Mouse (Mus musculus) forebrain, postnatal 0 days (tissue): ENCODE results near the gene Cbln3. TPM values are rescaled to one million over a fixed set of nuclear protein-coding genes. Genes with fewer than 3 reads are reported as not detected.

Experiments
- ATAC-seq: fragments of 200-750 bp; cut with Nextera tagmentation; 2 replicates; pipeline ENCODE4 v1.8.0; 2017; ENCODE audit warnings: mild to moderate bottlenecking, moderate library complexity
- DNase-seq: peaks from one replicate; pipeline ENCODE4 v3.0.0-alpha.2; 2015
- H3K27ac ChIP-seq: fragments of 300-500 bp; sonication (generic); 2 replicates; pipeline ENCODE4 v1.5.1; 2014; ENCODE audit warnings: low read depth, mild to moderate bottlenecking, antibody characterized with exemption, low read length, moderate library complexity, mixed read lengths
- H3K27me3 ChIP-seq: fragments of 300-500 bp; sonication (generic); 2 replicates; pipeline ENCODE4 v1.6.1; 2014; ENCODE audit warnings: mild to moderate bottlenecking, low read length, mixed read lengths; ENCODE audit not compliant: insufficient read depth
- H3K36me3 ChIP-seq: fragments of 300-500 bp; sonication (generic); 2 replicates; pipeline ENCODE4 v1.6.1; 2014; ENCODE audit warnings: mild to moderate bottlenecking, moderate library complexity; ENCODE audit not compliant: insufficient read depth
- H3K4me1 ChIP-seq: fragments of 300-500 bp; sonication (generic); 2 replicates; pipeline ENCODE4 v1.6.1; 2014; ENCODE audit warnings: antibody characterized with exemption; ENCODE audit not compliant: insufficient read depth
- H3K4me2 ChIP-seq: fragments of 300-500 bp; sonication (generic); 2 replicates; pipeline ENCODE4 v1.6.1; 2014; ENCODE audit warnings: low read depth, mild to moderate bottlenecking, moderate library complexity
- H3K4me3 ChIP-seq: fragments of 300-500 bp; sonication (generic); 2 replicates; pipeline ENCODE4 v1.5.1; 2014; ENCODE audit warnings: low read depth, low read length, mixed read lengths
- H3K9ac ChIP-seq: fragments of 300-500 bp; sonication (generic); 2 replicates; pipeline ENCODE4 v1.6.1; 2014; ENCODE audit warnings: mild to moderate bottlenecking
- H3K9me3 ChIP-seq: fragments of 300-500 bp; sonication (generic); 2 replicates; pipeline ENCODE4 v1.6.1; 2016; ENCODE audit warnings: low read length
- CTCF ChIP-seq: sonication (generic); IDR thresholded peaks from 2 replicates; pipeline ENCODE4 v1.5.1; 2016; ENCODE audit warnings: antibody characterized with exemption, control low read depth, low read depth
- WGBS: fragments of 180-500 bp; shearing (Covaris S2); extraction: QIAGEN DNeasy Blood & Tissue Kit; methylation state at CpG from one replicate; pipeline ENCODE4 v1.1.7; 2014; 5-methylcytosine and 5-hydroxymethylcytosine counted together
- polyA plus RNA-seq: library from polyadenylated mRNA; unstranded; fragments of >200 nt; fragmentation: Nextera tagmentation; extraction: Ambion mirVana; gene quantifications from 2 replicates; pipeline ENCODE4 v1.2.1, GENCODE M21; 2015
- total RNA-seq: library from RNA; depleted of rRNA; stranded (reverse); fragments of >200 nt; gene quantifications from 2 replicates; pipeline ENCODE4 v1.2.3, GENCODE M21; 2014

Cbln3 gene
- total and polyA plus RNA-seq, 2 experiments from 2014 or later, result 0.29 to 0.33 TPM

- peak overlapping the region; percentile 82 for H3K4me2 ChIP-seq
- peak; percentile 72 for ATAC-seq
- DNase-seq, result peak; percentile 67
- no peak for TF ChIP-seq CTCF
- H3K27me3 ChIP-seq, result no peaks in the 10 kb centered on the region
- no peaks in the 10 kb centered on the region for H3K9me3 ChIP-seq
- H3K36me3 ChIP-seq, result no peaks in the 10 kb centered on the region
- H3K4me1 ChIP-seq, result peaks cover 15% of the 10 kb centered on the region
- peak overlapping the region; percentile 84 for H3K27ac ChIP-seq
- 0 out of 2 replicates have a peak overlapping the region, but pooled peaks have one; percentile 83 for H3K9ac ChIP-seq
- WGBS, result 7% methylated on average over 11 of the region's 11 CpGs
- H3K4me3 ChIP-seq, result no peak overlapping the region
Observed at GRCm38 (mm10) chr14:55852646-55853551, 31.3 kb downstream of the Cbln3 start.

GRCm38 (mm10) chr14:55850885-55851284, 33.3 kb downstream of the Cbln3 start:
- no peak overlapping the region for H3K4me2 ChIP-seq
- ATAC-seq, result no peak
- H3K9ac ChIP-seq, result no peak overlapping the region
- H3K4me1 ChIP-seq, result peaks cover 4% of the 10 kb centered on the region; the same call in 1 of the 2 replicates
- WGBS, result 72% methylated on average over 6 of the region's 6 CpGs
- H3K36me3 ChIP-seq, result no peaks in the 10 kb centered on the region
- H3K9me3 ChIP-seq, result no peaks in the 10 kb centered on the region
- H3K27ac ChIP-seq, result no peak overlapping the region
- no peak overlapping the region for H3K4me3 ChIP-seq
- DNase-seq, result no peak
- no peaks in the 10 kb centered on the region for H3K27me3 ChIP-seq
- no peak for TF ChIP-seq CTCF

GRCm38 (mm10) chr14:55845506-55846294, 38.5 kb downstream of the Cbln3 start:
- DNase-seq (no peak), ATAC-seq (no peak)
- H3K4me2 ChIP-seq, result no peak overlapping the region
- H3K27ac ChIP-seq, result no peak overlapping the region
- no peaks in the 10 kb centered on the region for H3K4me1 ChIP-seq
- no peak overlapping the region for H3K9ac ChIP-seq
- H3K36me3 ChIP-seq, result no peaks in the 10 kb centered on the region
- no peaks in the 10 kb centered on the region for H3K27me3 ChIP-seq
- no peaks in the 10 kb centered on the region for H3K9me3 ChIP-seq
- 88% methylated on average over 9 of the region's 9 CpGs for WGBS
- no peak overlapping the region for H3K4me3 ChIP-seq
- no peak for TF ChIP-seq CTCF

GRCm38 (mm10) chr14:55842794-55843193, 41.4 kb downstream of the Cbln3 start:
- no peak overlapping the region for H3K27ac ChIP-seq
- H3K9me3 ChIP-seq, result no peaks in the 10 kb centered on the region
- no peaks in the 10 kb centered on the region for H3K27me3 ChIP-seq
- no peak overlapping the region for H3K9ac ChIP-seq
- 76% methylated on average over 4 of the region's 4 CpGs for WGBS
- H3K4me3 ChIP-seq, result no peak overlapping the region
- H3K4me2 ChIP-seq, result no peak overlapping the region
- 0 out of 2 replicates have a peak, but pooled peaks have one; percentile 12 for TF ChIP-seq CTCF
- ATAC-seq (no peak), DNase-seq (no peak)
- no peaks in the 10 kb centered on the region for H3K36me3 ChIP-seq
- H3K4me1 ChIP-seq, result no peaks in the 10 kb centered on the region

- Histone ChIP-seq H3K27ac (no peak overlapping the region), H3K4me3 (no peak overlapping the region), H3K36me3 (no peaks in the 10 kb centered on the region), H3K27me3 (no peaks in the 10 kb centered on the region), H3K4me2 (no peak overlapping the region), H3K9me3 (no peaks in the 10 kb centered on the region), H3K9ac (no peak overlapping the region), H3K4me1 (no peaks in the 10 kb centered on the region)
- TF ChIP-seq CTCF, result no peak
- no peak for DNase-seq
- ATAC-seq, result no peak
- WGBS, result 61% methylated on average over 4 of the region's 4 CpGs
Observed at GRCm38 (mm10) chr14:55840853-55841366, 43.3 kb downstream of the Cbln3 start.

- DNase-seq (no peak), ATAC-seq (no peak)
- H3K4me1 ChIP-seq, result no peaks in the 10 kb centered on the region
- H3K27me3 ChIP-seq, result no peaks in the 10 kb centered on the region
- H3K9ac ChIP-seq, result no peak overlapping the region
- no peak overlapping the region for H3K4me2 ChIP-seq
- H3K9me3 ChIP-seq, result no peaks in the 10 kb centered on the region
- WGBS, result 92% methylated on average over 4 of the region's 4 CpGs
- no peak overlapping the region for H3K27ac ChIP-seq
- H3K4me3 ChIP-seq, result no peak overlapping the region
- no peaks in the 10 kb centered on the region for H3K36me3 ChIP-seq
- no peak for TF ChIP-seq CTCF
Observed at GRCm38 (mm10) chr14:55838740-55839139, 45.5 kb downstream of the Cbln3 start.
